Mouse (Mus musculus): ENCODE data around the gene AW011738.

The AW011738 gene

GRCm38 (mm10) chr4:156197829-156198205 is 5.3 kb upstream of the AW011738 start:
- in situ Hi-C loops (cut with MboI), result loop anchor here (10.0 kb wide), 1 partner anchor 83 kb away; no protein-coding TSS in a partner anchor

- in situ Hi-C loops (cut with MboI), result no loop called here
Observed at GRCm38 (mm10) chr4:156200623-156201475, 2.3 kb upstream of the AW011738 start, which contains the start of gene Isg15. Gene Isg15 (minus strand): TSS chr4:156200818.

GRCm38 (mm10) chr4:156202462-156202893 is 626 bp upstream of the AW011738 start:
- in situ Hi-C loops (cut with MboI), result no loop called here

GRCm38 (mm10) chr4:156203413-156204131 is 468 bp downstream of the AW011738 start:
- in situ Hi-C loops (cut with MboI), result no loop called here

GRCm38 (mm10) chr4:156208872-156209271 is 5.8 kb downstream of the AW011738 start:
- in situ Hi-C loops (cut with MboI), result no loop called here

GRCm38 (mm10) chr4:156209963-156210635 is 7.0 kb downstream of the AW011738 start:
- in situ Hi-C loops (cut with MboI), result no loop called here

GRCm38 (mm10) chr4:156213134-156213533 is 10.0 kb downstream of the AW011738 start:
- in situ Hi-C loops (cut with MboI), result no loop called here

- in situ Hi-C loops (cut with MboI), result no loop called here
Observed at GRCm38 (mm10) chr4:156215649-156216048, 12.5 kb downstream of the AW011738 start, which contains the start of gene Perm1. Gene Perm1 (plus strand): TSS chr4:156215868.

- in situ Hi-C loops (cut with MboI), result no loop called here
Observed at GRCm38 (mm10) chr4:156216196-156216595, 13.1 kb downstream of the AW011738 start.

- in situ Hi-C loops (cut with MboI), result no loop called here
Observed at GRCm38 (mm10) chr4:156217022-156217669, 14.0 kb downstream of the AW011738 start.

- in situ Hi-C loops (cut with MboI), result no loop called here
Observed at GRCm38 (mm10) chr4:156217838-156218237, 14.7 kb downstream of the AW011738 start.

- in situ Hi-C loops (cut with MboI), result no loop called here
Observed at GRCm38 (mm10) chr4:156219936-156220335, 16.8 kb downstream of the AW011738 start.

GRCm38 (mm10) chr4:156224276-156224675 is 21.2 kb downstream of the AW011738 start:
- in situ Hi-C loops (cut with MboI), result no loop called here

- in situ Hi-C loops (cut with MboI), result no loop called here
Observed at GRCm38 (mm10) chr4:156227752-156228392, 24.8 kb downstream of the AW011738 start.

- in situ Hi-C loops (cut with MboI), result no loop called here
Observed at GRCm38 (mm10) chr4:156228393-156229024, 25.4 kb downstream of the AW011738 start.

- in situ Hi-C loops (cut with MboI), result no loop called here
Observed at GRCm38 (mm10) chr4:156234021-156234501, 31.0 kb downstream of the AW011738 start.

GRCm38 (mm10) chr4:156234701-156235213 is 31.7 kb downstream of the AW011738 start, which contains the start of gene Plekhn1:
Gene Plekhn1 (minus strand): TSS chr4:156234857.
- in situ Hi-C loops (cut with MboI), result no loop called here

GRCm38 (mm10) chr4:156235360-156235770 is 32.3 kb downstream of the AW011738 start:
- in situ Hi-C loops (cut with MboI), result no loop called here

- in situ Hi-C loops (cut with MboI), result no loop called here
Observed at GRCm38 (mm10) chr4:156235808-156236533, 32.9 kb downstream of the AW011738 start, which contains the start of gene Noc2l. Gene Noc2l (plus strand): TSS chr4:156236010.
